Mouse (Mus musculus): ENCODE data around the gene Tmem200c. TPM values are rescaled to one million over a fixed set of nuclear protein-coding genes. Genes with fewer than 3 reads are reported as not detected.

Tmem200c gene
- total RNA-seq (2015; ENCODE audit: low replicate concordance) = not detected in 2 replicates
- total RNA-seq (2017; ENCODE audit: low replicate concordance) = not detected in 2 replicates

GRCm38 (mm10) chr17:68826323-68826722 lies at the start of gene Tmem200c:
TSS of gene Tmem200c (plus strand) at chr17:68826623.
- ATAC-seq (replicated peaks; ENCODE audit: low FRiP score, poor library complexity, severe bottlenecking) = no peak

- ATAC-seq (replicated peaks; ENCODE audit: low FRiP score, poor library complexity, severe bottlenecking) = no peak
These were observed 32.7 kb upstream of the Tmem200c start for GRCm38 (mm10) chr17:68793741-68794140.

GRCm38 (mm10) chr17:68836655-68837012 lies 10.2 kb downstream of the Tmem200c start:
- no peak for ATAC-seq (replicated peaks; ENCODE audit: low FRiP score, poor library complexity, severe bottlenecking)

DNA sequence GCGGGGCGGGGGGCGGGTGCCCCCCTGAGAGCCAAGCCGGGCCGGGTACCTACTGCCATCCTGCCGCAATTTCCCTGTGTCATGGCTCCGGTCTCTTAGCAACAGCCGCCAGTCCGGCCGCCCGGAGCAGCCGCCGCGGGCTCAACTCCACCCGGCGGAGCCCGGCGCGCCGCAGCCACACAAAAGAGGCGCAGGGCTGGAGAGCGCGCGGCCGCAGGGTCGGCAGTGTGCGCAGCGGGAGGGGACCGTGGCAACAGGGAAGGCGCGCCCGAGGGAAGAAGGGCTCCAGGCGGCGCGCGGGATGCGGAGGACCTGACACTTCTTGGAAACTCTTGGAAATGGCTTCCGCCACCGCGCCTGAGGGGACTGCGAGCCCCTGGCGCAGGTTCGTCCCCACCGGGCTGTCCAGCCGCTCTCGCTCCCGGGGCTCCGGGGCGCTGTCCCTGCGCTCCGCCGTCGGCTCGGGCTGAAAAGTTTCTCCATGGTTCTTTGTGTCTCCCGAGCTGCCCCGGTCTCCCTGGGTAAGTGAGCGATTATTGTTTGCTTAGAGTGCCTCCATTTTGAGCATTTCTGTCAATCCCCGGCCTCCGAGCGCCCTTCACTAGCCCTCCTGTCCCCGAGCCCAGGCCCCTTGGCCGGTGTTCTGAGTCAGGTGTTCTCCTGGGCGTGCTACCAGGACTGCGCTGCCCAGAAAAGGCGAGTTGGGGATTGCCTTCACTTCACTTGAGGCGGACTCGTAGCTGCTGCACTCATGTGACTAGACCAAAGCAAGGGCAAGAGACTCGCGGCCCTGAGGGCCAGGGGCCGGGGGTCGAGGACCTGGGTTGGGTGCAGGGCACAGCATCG lies 10.8 kb downstream of the Tmem200c start:
- no peak for ATAC-seq (replicated peaks; ENCODE audit: low FRiP score, poor library complexity, severe bottlenecking)

- ATAC-seq (replicated peaks; ENCODE audit: low FRiP score, poor library complexity, severe bottlenecking) = no peak
These were observed 11.4 kb downstream of the Tmem200c start for GRCm38 (mm10) chr17:68837859-68838194.

DNA sequence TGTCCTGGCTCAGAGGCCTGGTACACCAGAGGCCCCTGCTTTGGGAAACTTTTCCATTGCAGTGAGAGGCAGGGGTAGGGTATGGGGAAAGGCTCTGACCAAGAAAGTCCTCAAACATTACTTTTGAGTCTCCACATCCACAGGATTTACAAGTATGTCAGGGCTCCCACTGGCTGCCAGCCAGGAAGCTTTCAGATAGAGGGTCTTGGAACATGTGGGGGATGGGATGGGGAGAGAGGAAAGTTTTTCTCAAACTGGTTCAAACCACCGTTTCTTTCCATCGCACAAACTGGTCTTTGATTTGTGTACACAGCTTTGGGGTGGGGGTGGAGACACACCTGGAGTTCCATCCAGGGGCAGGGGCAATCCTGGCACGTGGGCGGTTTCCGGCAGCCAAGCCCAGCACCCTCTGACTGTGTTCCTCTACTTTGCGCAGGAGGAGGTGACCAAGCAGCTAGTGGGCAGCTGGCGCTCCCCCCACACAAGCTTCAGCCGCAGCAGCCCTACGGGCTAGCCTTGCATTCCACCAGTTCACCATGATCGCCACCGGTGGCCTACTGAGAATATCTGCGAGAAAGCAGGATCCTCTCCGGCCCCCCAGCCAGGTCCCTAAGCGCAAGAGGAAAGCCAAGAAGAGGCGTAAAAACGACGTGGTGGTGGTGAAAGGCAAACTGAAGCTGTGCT lies 13.6 kb downstream of the Tmem200c start:
- ATAC-seq (replicated peaks; ENCODE audit: low FRiP score, poor library complexity, severe bottlenecking) = no peak

- no peak for ATAC-seq (replicated peaks; ENCODE audit: low FRiP score, poor library complexity, severe bottlenecking)
These were observed 14.1 kb downstream of the Tmem200c start for GRCm38 (mm10) chr17:68840572-68840939.

DNA sequence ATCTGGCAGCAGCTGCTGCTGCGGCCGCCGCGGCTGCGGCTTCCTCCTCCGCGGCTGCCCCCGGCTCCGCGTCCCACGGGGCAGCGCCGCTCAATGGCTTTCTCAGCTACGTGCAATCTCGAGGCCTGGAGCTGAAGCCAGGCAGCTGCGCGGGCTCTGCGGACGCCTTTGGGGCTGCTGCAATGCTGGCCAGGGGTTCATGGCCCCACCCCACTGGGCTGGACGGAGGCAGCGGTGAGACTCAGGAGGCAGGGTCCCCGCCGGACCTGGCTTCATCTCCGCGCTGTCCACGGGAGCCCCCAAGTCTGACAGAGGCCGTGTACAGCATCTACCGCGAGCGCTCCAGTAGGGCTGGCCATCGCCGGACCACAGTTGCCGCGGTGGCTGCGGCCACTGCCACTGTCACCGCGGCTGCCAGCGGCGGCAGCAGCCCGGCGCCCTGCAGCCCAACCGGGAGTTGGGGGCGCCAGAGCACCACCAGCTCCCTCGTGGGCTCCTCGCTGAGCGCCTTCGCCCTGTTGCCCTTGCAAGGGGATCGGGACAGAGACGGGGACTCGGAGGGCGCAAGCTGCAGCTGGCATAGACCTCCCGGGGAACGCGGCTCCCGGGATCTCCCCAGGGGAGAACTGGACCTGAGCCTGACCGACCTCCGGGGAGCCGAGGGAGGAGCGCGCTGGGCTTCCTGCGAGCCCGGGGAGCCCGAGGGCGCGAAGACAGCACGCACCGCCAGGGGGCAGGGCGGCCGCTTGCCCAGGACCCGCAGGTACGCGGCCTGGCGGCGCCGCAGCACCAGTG lies 14.9 kb downstream of the Tmem200c start:
- ATAC-seq (replicated peaks; ENCODE audit: low FRiP score, poor library complexity, severe bottlenecking) = no peak

GRCm38 (mm10) chr17:68841892-68842252 lies 15.4 kb downstream of the Tmem200c start:
- no peak for ATAC-seq (replicated peaks; ENCODE audit: low FRiP score, poor library complexity, severe bottlenecking)

- no peak for ATAC-seq (replicated peaks; ENCODE audit: low FRiP score, poor library complexity, severe bottlenecking)
These were observed 19.5 kb downstream of the Tmem200c start for GRCm38 (mm10) chr17:68845931-68846330.

DNA sequence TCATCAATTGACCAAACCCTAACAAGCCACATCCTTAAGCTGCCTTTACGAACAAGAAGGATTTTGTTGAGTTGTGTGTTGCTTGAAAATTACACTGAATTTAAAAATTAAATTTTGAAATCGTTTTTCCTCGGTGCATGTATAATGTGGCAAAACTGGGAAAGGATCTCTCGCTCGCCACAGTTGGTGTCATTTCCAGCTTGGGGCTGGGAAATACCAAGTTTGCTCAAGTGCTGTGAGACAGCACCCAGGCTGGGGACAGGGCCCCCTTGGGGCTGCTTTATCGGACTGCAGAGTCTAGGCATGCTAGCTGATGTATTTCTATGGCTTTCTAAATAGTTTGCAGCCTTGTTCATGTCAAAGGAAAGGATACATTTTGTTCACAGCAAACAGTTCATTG lies 22.3 kb downstream of the Tmem200c start:
- ATAC-seq (replicated peaks; ENCODE audit: low FRiP score, poor library complexity, severe bottlenecking) = no peak

- no peak for ATAC-seq (replicated peaks; ENCODE audit: low FRiP score, poor library complexity, severe bottlenecking)
These were observed 25.9 kb downstream of the Tmem200c start for GRCm38 (mm10) chr17:68852171-68852966.

DNA sequence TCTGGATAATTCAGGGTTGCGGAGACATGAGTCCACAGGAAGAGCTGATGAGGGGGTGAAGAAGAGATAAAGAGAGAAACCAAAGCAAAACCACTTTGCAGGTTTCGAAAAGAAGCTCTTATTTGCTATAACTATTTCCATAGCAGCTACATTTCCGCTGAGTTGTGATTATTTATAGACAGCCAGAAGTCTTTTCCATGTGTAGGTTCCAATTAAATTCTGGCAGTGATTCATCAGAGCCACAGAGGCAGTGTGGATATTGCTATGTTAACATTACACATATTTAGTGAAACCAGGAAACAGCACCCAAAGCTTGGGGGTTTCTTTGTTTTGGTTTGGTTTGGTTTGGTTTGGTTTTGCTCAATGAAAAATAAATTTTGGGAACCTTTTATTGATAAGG lies 37.8 kb downstream of the Tmem200c start:
- ATAC-seq (replicated peaks; ENCODE audit: low FRiP score, poor library complexity, severe bottlenecking) = no peak

DNA sequence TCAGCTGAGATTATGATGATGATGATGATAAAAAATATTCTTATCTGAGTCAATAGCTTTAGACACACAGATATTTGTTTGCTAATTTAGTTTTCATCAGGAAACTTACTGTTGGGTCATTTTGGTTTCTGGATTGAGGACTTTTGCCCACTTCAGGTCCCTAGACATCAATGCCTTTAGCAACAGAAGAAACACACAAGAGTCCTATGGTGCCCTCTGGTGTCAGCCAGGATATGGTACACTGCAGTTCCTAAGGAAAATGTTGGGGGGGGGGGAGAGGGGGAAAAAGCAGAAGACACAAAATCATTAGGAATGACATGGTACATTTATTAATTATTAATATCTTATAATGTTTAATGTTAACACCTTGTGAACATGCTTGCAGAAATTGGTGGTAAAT lies 42.0 kb downstream of the Tmem200c start:
- no peak for ATAC-seq (replicated peaks; ENCODE audit: low FRiP score, poor library complexity, severe bottlenecking)

DNA sequence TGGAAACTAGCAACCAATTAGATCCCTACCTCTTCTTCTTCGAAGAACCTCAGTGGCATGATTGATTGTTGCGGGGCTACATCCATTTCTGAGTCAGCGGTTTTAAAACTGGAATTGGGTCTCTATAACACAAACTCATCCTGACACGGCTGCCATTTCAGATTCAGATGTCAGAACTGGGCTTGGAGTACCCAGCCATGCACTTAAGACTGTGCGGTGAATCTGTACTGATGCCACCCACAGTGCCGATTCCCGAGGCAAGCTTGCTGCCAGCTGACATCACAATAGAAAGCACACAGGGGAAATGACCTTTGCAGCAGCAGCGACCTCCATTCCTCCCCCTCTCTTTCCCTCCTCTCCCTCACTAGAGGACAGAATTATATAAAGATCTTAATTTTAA lies 47.6 kb downstream of the Tmem200c start:
- ATAC-seq (replicated peaks; ENCODE audit: low FRiP score, poor library complexity, severe bottlenecking) = no peak

DNA sequence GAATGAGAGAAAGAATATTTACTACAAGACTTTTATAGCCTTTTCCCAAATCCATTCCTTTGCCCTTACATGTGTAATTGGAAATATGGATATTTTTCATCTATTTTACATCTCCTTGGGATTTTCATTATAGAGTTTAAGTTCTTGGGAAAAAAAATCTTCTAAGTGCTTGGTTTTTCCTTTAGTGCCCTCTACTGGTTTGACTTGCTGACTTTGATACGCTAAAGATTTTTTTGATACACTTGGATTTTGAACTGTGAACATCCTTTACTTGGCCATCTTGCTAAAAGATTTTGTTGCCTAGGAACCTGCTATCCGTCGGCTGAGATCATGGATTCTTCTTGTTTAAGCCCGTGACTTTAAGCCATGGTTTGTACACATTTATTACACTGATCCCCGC lies 48.8 kb downstream of the Tmem200c start:
- no peak for ATAC-seq (replicated peaks; ENCODE audit: low FRiP score, poor library complexity, severe bottlenecking)

GRCm38 (mm10) chr17:68875917-68876495 lies 49.6 kb downstream of the Tmem200c start:
- ATAC-seq (replicated peaks; ENCODE audit: low FRiP score, poor library complexity, severe bottlenecking) = no peak

GRCm38 (mm10) chr17:68881725-68882524 lies 55.5 kb downstream of the Tmem200c start:
- ATAC-seq (replicated peaks; ENCODE audit: low FRiP score, poor library complexity, severe bottlenecking) = no peak
